Mouse (Mus musculus) fat pad, adult 2 months (tissue): ENCODE measurements around the gene Skp2.
"Not testable (repeated sequence)": the region's sequence is repeated elsewhere in the genome, so short reads cannot be mapped to it uniquely, and the experiment has no call there.

Experiments used
- DNase-seq: peaks from one replicate; pipeline ENCODE4 v3.0.0-alpha.2; 2011; ENCODE audit warnings: low read depth, low spot score; ENCODE audit errors: extremely low read depth

Gene Skp2

GRCm38 (mm10) chr15:9155325-9155724 lies at the start of gene Skp2:
Skp2 (minus strand) TSS chr15:9155425.
- no peak for DNase-seq

GRCm38 (mm10) chr15:9198421-9198820 lies 43.2 kb upstream of the Skp2 start:
- no peak for DNase-seq

- not testable (repeated sequence) for DNase-seq
Measured at GRCm38 (mm10) chr15:9192685-9193084, 37.5 kb upstream of the Skp2 start.

GRCm38 (mm10) chr15:9189796-9190195 lies 34.6 kb upstream of the Skp2 start:
- DNase-seq, result no peak

GRCm38 (mm10) chr15:9183995-9184394 lies 28.8 kb upstream of the Skp2 start:
- DNase-seq, result no peak

- DNase-seq, result no peak
Measured at GRCm38 (mm10) chr15:9177038-9177437, 21.8 kb upstream of the Skp2 start.

GRCm38 (mm10) chr15:9164125-9164524 lies 8.9 kb upstream of the Skp2 start:
- no peak for DNase-seq

GRCm38 (mm10) chr15:9162557-9163070 lies 7.4 kb upstream of the Skp2 start:
- DNase-seq, result no peak

GRCm38 (mm10) chr15:9140684-9141171 lies 14.5 kb downstream of the Skp2 start:
- DNase-seq, result no peak

- no peak for DNase-seq
Measured at GRCm38 (mm10) chr15:9140252-9140680, 15.0 kb downstream of the Skp2 start, which contains the start of gene Lmbrd2. Lmbrd2 (plus strand) TSS chr15:9140550.

- DNase-seq, result no peak
Measured at GRCm38 (mm10) chr15:9139447-9139846, 15.8 kb downstream of the Skp2 start.

GRCm38 (mm10) chr15:9134891-9135507 lies 20.2 kb downstream of the Skp2 start:
- no peak for DNase-seq

- DNase-seq, result no peak
Measured at GRCm38 (mm10) chr15:9132693-9133443, 22.4 kb downstream of the Skp2 start.

- no peak for DNase-seq
Measured at GRCm38 (mm10) chr15:9131499-9131888, 23.7 kb downstream of the Skp2 start.

GRCm38 (mm10) chr15:9130772-9131498 lies 24.3 kb downstream of the Skp2 start:
- no peak for DNase-seq

GRCm38 (mm10) chr15:9127051-9127791 lies 28.0 kb downstream of the Skp2 start:
- DNase-seq, result no peak

- no peak for DNase-seq
Measured at GRCm38 (mm10) chr15:9124856-9125255, 30.4 kb downstream of the Skp2 start.

- no peak for DNase-seq
Measured at GRCm38 (mm10) chr15:9122989-9123388, 32.2 kb downstream of the Skp2 start.

GRCm38 (mm10) chr15:9120081-9120480 lies 35.1 kb downstream of the Skp2 start:
- no peak for DNase-seq

GRCm38 (mm10) chr15:9118852-9119251 lies 36.4 kb downstream of the Skp2 start:
- no peak for DNase-seq

GRCm38 (mm10) chr15:9114599-9114998 lies 40.6 kb downstream of the Skp2 start:
- DNase-seq, result no peak
